Mouse (Mus musculus): ENCODE data around the gene Tbc1d10a. TPM values are rescaled to one million over a fixed set of nuclear protein-coding genes. Genes with fewer than 3 reads are reported as not detected.

Tbc1d10a gene
- polyA plus RNA-seq, 1 experiment = 34.1 TPM

- peak overlapping the region; percentile 71 for H3K4me3 ChIP-seq (replicated peaks; ENCODE audit: insufficient read depth, low read depth, low read length)
- H3K27ac ChIP-seq (ENCODE audit: insufficient read depth, low read length) = peak overlapping the region; percentile 84
- peaks cover 7% of the 10 kb centered on the region; the same call in 1 of the 2 replicates for H3K4me1 ChIP-seq (ENCODE audit: control insufficient read depth, insufficient read depth, low read length)
- no peak for DNase-seq
- TF ChIP-seq CTCF (IDR thresholded peaks at IDR 0.05; ENCODE audit: borderline replicate concordance, insufficient read depth, low read depth, low read length) (no peak), POLR2A (IDR thresholded peaks at IDR 0.05; ENCODE audit: borderline replicate concordance, insufficient read depth, low read length) (no peak)
- 4% methylated on average over 15 of the region's 15 CpGs for WGBS
- no peaks in the 10 kb centered on the region for H3K27me3 ChIP-seq (ENCODE audit: control insufficient read depth, insufficient read depth, low read length)
These were observed 25.7 kb upstream of the Tbc1d10a start for GRCm38 (mm10) chr11:4160758-4161480.

GRCm38 (mm10) chr11:4164701-4165100, 21.9 kb upstream of the Tbc1d10a start:
- 81% methylated on average over 2 of the region's 2 CpGs for WGBS
- H3K27ac ChIP-seq (ENCODE audit: insufficient read depth, low read length) = no peak overlapping the region
- peaks cover 7% of the 10 kb centered on the region; the same call in 1 of the 2 replicates for H3K4me1 ChIP-seq (ENCODE audit: control insufficient read depth, insufficient read depth, low read length)
- TF ChIP-seq CTCF (IDR thresholded peaks at IDR 0.05; ENCODE audit: borderline replicate concordance, insufficient read depth, low read depth, low read length) (no peak), POLR2A (IDR thresholded peaks at IDR 0.05; ENCODE audit: borderline replicate concordance, insufficient read depth, low read length) (no peak)
- no peaks in the 10 kb centered on the region for H3K27me3 ChIP-seq (ENCODE audit: control insufficient read depth, insufficient read depth, low read length)
- H3K4me3 ChIP-seq (replicated peaks; ENCODE audit: insufficient read depth, low read depth, low read length) = no peak overlapping the region
- no peak for DNase-seq

GRCm38 (mm10) chr11:4166467-4167090, 20.0 kb upstream of the Tbc1d10a start:
- TF ChIP-seq POLR2A (IDR thresholded peaks at IDR 0.05; ENCODE audit: borderline replicate concordance, insufficient read depth, low read length) = no peak
- no peak for TF ChIP-seq CTCF (IDR thresholded peaks at IDR 0.05; ENCODE audit: borderline replicate concordance, insufficient read depth, low read depth, low read length)
- DNase-seq = no peak
- Histone ChIP-seq H3K4me1 (ENCODE audit: control insufficient read depth, insufficient read depth, low read length) (peaks cover 7% of the 10 kb centered on the region; the same call in 1 of the 2 replicates), H3K4me3 (replicated peaks; ENCODE audit: insufficient read depth, low read depth, low read length) (no peak overlapping the region), H3K27me3 (ENCODE audit: control insufficient read depth, insufficient read depth, low read length) (no peaks in the 10 kb centered on the region), H3K27ac (ENCODE audit: insufficient read depth, low read length) (no peak overlapping the region)
- WGBS = 93% methylated on average over 7 of the region's 7 CpGs

DNA sequence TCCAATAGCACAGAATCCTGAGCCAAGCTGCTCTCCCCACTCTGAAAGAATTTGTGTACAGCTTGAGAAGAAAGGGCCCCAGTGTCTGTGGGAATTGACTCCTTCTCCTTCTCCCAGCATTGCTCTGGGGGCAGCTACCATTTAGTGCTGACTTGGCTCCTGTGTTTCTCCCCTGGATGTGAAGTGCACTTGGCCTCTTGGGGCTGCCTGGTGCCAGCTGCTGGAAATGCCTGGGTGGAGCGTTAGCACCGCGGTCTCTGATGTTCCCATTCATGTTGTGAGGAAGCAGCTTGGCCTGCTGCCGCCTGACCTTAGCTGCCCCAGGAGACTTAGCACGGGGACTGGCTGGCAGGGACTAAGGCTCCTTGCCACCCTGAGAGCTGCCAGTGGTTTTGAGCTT, 12.0 kb upstream of the Tbc1d10a start:
- WGBS = 33% methylated on average over 5 of the region's 5 CpGs

DNA sequence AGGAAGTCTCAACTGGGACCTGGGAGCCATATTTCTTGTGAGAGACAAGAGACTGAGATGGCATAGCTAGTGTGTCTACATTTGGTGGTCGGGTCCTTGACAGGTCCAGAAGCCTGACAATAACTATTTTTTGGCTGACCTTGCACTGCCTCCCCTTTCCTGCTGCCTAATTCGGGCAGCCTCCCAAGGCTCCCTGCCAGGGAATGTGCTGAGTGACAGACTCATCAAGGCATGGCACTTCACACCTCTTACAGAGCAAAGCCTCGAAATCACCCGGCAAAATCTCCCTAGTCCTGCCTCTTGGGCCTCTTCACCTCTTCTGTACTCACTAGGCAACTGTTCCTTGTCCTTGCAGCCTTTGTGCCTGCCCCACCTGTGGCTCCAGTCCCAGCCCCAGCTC, 8.9 kb upstream of the Tbc1d10a start:
- DNase-seq = no peak
- Histone ChIP-seq H3K4me1 (ENCODE audit: control insufficient read depth, insufficient read depth, low read length) (no peaks in the 10 kb centered on the region), H3K27me3 (ENCODE audit: control insufficient read depth, insufficient read depth, low read length) (no peaks in the 10 kb centered on the region), H3K27ac (ENCODE audit: insufficient read depth, low read length) (no peak overlapping the region), H3K4me3 (replicated peaks; ENCODE audit: insufficient read depth, low read depth, low read length) (no peak overlapping the region)
- TF ChIP-seq CTCF (IDR thresholded peaks at IDR 0.05; ENCODE audit: borderline replicate concordance, insufficient read depth, low read depth, low read length) (no peak), POLR2A (IDR thresholded peaks at IDR 0.05; ENCODE audit: borderline replicate concordance, insufficient read depth, low read length) (no peak)
- WGBS = 4% methylated on average over 4 of the region's 4 CpGs

More for the DNA sequence above, 12.0 kb upstream of the Tbc1d10a start:
- Histone ChIP-seq H3K4me1 (ENCODE audit: control insufficient read depth, insufficient read depth, low read length) (no peaks in the 10 kb centered on the region), H3K4me3 (replicated peaks; ENCODE audit: insufficient read depth, low read depth, low read length) (no peak overlapping the region), H3K27me3 (ENCODE audit: control insufficient read depth, insufficient read depth, low read length) (no peaks in the 10 kb centered on the region), H3K27ac (ENCODE audit: insufficient read depth, low read length) (peak overlapping the region; percentile 28; the same call in 1 of the 2 replicates)
- TF ChIP-seq POLR2A (IDR thresholded peaks at IDR 0.05; ENCODE audit: borderline replicate concordance, insufficient read depth, low read length) = no peak
- no peak for TF ChIP-seq CTCF (IDR thresholded peaks at IDR 0.05; ENCODE audit: borderline replicate concordance, insufficient read depth, low read depth, low read length)
- DNase-seq = peak; percentile 24 to 41

- H3K27ac ChIP-seq (ENCODE audit: insufficient read depth, low read length) = no peak overlapping the region
- 0% methylated on average over 1 of the region's 1 CpGs for WGBS
- H3K27me3 ChIP-seq (ENCODE audit: control insufficient read depth, insufficient read depth, low read length) = no peaks in the 10 kb centered on the region
- H3K4me3 ChIP-seq (replicated peaks; ENCODE audit: insufficient read depth, low read depth, low read length) = no peak overlapping the region
- no peaks in the 10 kb centered on the region for H3K4me1 ChIP-seq (ENCODE audit: control insufficient read depth, insufficient read depth, low read length)
- TF ChIP-seq POLR2A (IDR thresholded peaks at IDR 0.05; ENCODE audit: borderline replicate concordance, insufficient read depth, low read length) (no peak), CTCF (IDR thresholded peaks at IDR 0.05; ENCODE audit: borderline replicate concordance, insufficient read depth, low read depth, low read length) (no peak)
- no peak for DNase-seq
These were observed 4.5 kb upstream of the Tbc1d10a start for GRCm38 (mm10) chr11:4182061-4182460.

DNA sequence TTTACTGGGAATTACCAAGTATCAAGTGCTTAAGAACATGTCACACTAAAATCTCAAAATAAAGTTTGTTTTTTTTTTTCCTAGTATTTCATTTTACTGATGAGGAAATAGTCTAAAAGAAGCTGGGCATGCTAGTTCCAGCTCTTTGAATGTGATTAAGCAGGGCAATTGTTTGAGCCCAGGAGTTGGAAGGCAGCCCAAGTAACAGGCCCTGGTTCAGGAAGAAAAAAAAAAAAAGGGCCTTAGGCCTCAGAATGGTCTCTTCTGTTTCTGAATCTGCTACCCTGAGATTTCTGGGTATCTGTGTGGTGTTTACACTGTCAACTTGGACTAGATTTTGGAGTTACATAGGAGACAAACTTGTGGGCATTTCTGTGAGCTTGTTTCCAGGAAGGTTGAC, 3.1 kb upstream of the Tbc1d10a start:
- Histone ChIP-seq H3K27ac (ENCODE audit: insufficient read depth, low read length) (no peak overlapping the region), H3K27me3 (ENCODE audit: control insufficient read depth, insufficient read depth, low read length) (no peaks in the 10 kb centered on the region), H3K4me3 (replicated peaks; ENCODE audit: insufficient read depth, low read depth, low read length) (no peak overlapping the region), H3K4me1 (ENCODE audit: control insufficient read depth, insufficient read depth, low read length) (peaks cover 9% of the 10 kb centered on the region; the same call in 1 of the 2 replicates)
- no peak for DNase-seq
- TF ChIP-seq CTCF (IDR thresholded peaks at IDR 0.05; ENCODE audit: borderline replicate concordance, insufficient read depth, low read depth, low read length) (no peak), POLR2A (IDR thresholded peaks at IDR 0.05; ENCODE audit: borderline replicate concordance, insufficient read depth, low read length) (no peak)
